Mouse (Mus musculus): ENCODE measurements around the gene Sv2a. TPM values are rescaled to one million over a fixed set of nuclear protein-coding genes. Genes with fewer than 3 reads are reported as not detected.
A peak's percentile ranks its signal among the peaks of the same experiment; 100 is the strongest.
"Not testable (repeated sequence)": the region's sequence is repeated elsewhere in the genome, so short reads cannot be mapped to it uniquely, and the experiment has no call there.

The Sv2a gene
- polyA plus RNA-seq, 1 experiment from 2014 or later = 12.3 TPM

DNA sequence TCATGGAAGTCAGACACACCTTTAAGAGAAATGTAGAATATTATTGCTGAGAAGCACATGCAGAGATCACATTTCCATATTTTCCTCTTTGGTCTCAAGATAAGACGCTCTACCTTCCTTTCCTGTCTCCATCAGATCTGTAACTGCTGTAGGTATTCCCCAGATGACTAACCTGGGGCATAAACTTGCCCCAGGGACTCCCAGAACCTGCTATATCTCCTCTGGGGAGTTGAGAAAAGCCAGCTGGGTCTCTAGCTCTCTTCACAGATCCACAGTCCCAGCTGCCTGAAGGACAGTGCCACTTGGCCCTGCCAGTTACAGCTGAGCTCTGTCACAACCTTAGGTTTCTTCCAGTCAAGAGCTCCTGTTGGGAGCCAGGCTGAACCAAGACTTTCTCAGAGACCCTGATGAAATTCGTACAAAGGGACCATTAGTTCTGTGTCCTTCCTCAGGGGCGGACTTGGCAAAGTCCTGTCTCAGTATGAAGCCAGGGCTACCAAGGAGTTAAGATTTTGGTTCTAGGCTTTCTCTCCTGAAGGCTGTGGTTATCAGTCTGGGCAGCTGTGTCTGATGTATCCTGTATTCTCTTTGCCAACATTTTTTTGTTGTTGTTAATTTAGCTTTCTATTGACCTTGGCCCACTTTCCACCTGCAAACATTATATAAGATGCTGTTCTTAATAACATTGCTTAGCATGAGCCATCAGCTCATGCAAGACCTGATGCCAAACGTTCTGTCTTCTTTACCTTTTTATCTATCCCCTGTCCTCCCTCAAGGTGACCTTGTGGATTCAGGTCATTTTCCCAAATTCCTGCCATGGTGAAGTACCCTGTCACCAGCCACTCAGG is 50.2 kb downstream of the Sv2a start:
- 66% methylated on average over 4 of the region's 4 CpGs for WGBS (ENCODE audit: insufficient replicate concordance)
- no peak overlapping the region for H3K4me2 ChIP-seq
- H3K27ac ChIP-seq (ENCODE audit: low read depth, low read length) = no peak overlapping the region
- H3K27me3 ChIP-seq (ENCODE audit: control insufficient read depth, insufficient read depth, low read length) = no peaks in the 10 kb centered on the region
- no peaks in the 10 kb centered on the region for H3K36me3 ChIP-seq (ENCODE audit: control insufficient read depth, insufficient read depth, low read length)
- H3K9me3 ChIP-seq (replicated peaks; ENCODE audit: control insufficient read depth, low read length) = no peaks in the 10 kb centered on the region
- no peak overlapping the region for H3K4me3 ChIP-seq (ENCODE audit: low read depth, low read length)
- no peak for ATAC-seq (replicated peaks; ENCODE audit: insufficient number of reproducible peaks, low FRiP score, low TSS enrichment)
- H3K9ac ChIP-seq (ENCODE audit: low read depth, low read length) = no peak overlapping the region
- H3K4me1 ChIP-seq (ENCODE audit: control insufficient read depth, insufficient read depth, low read length) = peaks cover 2% of the 10 kb centered on the region; the same call in 1 of the 2 replicates

DNA sequence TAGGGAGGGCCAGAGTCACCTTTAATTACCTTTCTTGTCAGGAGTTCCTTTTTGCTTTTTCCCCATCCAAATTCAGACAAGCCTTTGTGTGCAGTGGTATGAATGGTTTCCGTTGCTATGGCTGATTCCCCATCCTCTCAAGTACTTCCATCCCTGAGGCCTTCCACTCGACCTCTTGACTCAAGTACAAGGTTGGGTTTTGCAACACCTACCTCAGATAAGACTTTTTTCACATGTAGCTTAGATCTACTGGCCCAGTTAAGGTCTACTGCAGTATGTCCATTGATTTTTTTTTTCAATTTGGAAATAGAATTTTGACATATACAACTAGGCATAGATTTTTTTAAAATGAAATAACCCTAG is 50.8 kb downstream of the Sv2a start:
- H3K4me1 ChIP-seq (ENCODE audit: control insufficient read depth, insufficient read depth, low read length) = no peaks in the 10 kb centered on the region
- no peak overlapping the region for H3K27ac ChIP-seq (ENCODE audit: low read depth, low read length)
- no peak overlapping the region for H3K9ac ChIP-seq (ENCODE audit: low read depth, low read length)
- no peaks in the 10 kb centered on the region for H3K9me3 ChIP-seq (replicated peaks; ENCODE audit: control insufficient read depth, low read length)
- WGBS (ENCODE audit: insufficient replicate concordance) = 46% methylated on average over 2 of the region's 2 CpGs
- ATAC-seq (replicated peaks; ENCODE audit: insufficient number of reproducible peaks, low FRiP score, low TSS enrichment) = no peak
- no peak overlapping the region for H3K4me2 ChIP-seq
- H3K36me3 ChIP-seq (ENCODE audit: control insufficient read depth, insufficient read depth, low read length) = no peaks in the 10 kb centered on the region
- H3K4me3 ChIP-seq (ENCODE audit: low read depth, low read length) = no peak overlapping the region
- H3K27me3 ChIP-seq (ENCODE audit: control insufficient read depth, insufficient read depth, low read length) = no peaks in the 10 kb centered on the region

DNA sequence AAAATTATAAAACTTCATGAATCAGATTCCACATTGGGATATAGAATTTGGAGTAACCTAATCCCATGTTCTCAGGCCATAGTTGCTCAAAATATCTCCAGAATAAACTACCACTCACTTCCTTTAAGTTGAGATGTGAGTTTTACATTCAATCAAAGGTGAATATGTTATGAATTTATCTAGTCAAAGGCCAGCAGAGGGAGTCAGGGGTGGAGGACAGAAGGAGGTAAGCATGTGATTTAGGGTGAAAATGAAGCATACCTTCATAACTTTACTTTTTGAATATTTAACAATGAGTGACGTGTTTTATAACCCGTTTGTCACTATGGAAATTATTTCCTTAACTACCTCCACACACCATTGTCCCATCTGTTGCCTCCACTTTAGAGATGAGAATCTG is 54.0 kb downstream of the Sv2a start:
- WGBS (ENCODE audit: insufficient replicate concordance) = 88% methylated on average over 2 of the region's 2 CpGs
- Histone ChIP-seq H3K4me2 (no peak overlapping the region), H3K4me3 (ENCODE audit: low read depth, low read length) (no peak overlapping the region), H3K9me3 (replicated peaks; ENCODE audit: control insufficient read depth, low read length) (no peaks in the 10 kb centered on the region), H3K4me1 (ENCODE audit: control insufficient read depth, insufficient read depth, low read length) (peaks cover 9% of the 10 kb centered on the region), H3K27me3 (ENCODE audit: control insufficient read depth, insufficient read depth, low read length) (no peaks in the 10 kb centered on the region), H3K9ac (ENCODE audit: low read depth, low read length) (no peak overlapping the region), H3K36me3 (ENCODE audit: control insufficient read depth, insufficient read depth, low read length) (no peaks in the 10 kb centered on the region), H3K27ac (ENCODE audit: low read depth, low read length) (no peak overlapping the region)
- ATAC-seq (replicated peaks; ENCODE audit: insufficient number of reproducible peaks, low FRiP score, low TSS enrichment) = no peak

DNA sequence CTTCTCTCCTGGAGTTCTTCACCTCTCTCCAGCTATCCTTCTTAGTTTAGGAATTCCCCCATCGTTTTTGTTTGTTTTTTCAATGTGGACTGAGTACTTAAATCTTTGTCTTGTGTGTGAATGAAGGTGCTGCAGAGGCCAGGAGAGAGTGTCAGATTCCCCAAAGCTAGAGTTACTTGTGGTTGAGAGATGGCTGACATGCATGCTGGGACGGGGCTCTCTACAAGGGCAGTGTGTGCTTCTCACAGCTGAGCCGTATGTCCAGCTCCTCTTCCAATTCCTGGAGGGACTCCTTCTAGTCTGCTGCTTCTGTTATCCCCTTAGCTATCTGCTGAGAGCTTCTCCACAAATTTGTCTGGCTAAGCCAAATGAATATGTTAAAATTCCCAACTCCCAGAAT is 54.9 kb downstream of the Sv2a start:
- Histone ChIP-seq H3K27ac (ENCODE audit: low read depth, low read length) (no peak overlapping the region), H3K4me3 (ENCODE audit: low read depth, low read length) (no peak overlapping the region), H3K4me1 (ENCODE audit: control insufficient read depth, insufficient read depth, low read length) (peaks cover 11% of the 10 kb centered on the region), H3K36me3 (ENCODE audit: control insufficient read depth, insufficient read depth, low read length) (no peaks in the 10 kb centered on the region), H3K9ac (ENCODE audit: low read depth, low read length) (no peak overlapping the region), H3K27me3 (ENCODE audit: control insufficient read depth, insufficient read depth, low read length) (no peaks in the 10 kb centered on the region), H3K4me2 (no peak overlapping the region), H3K9me3 (replicated peaks; ENCODE audit: control insufficient read depth, low read length) (no peaks in the 10 kb centered on the region)
- 46% methylated on average over 3 of the region's 3 CpGs for WGBS (ENCODE audit: insufficient replicate concordance)
- no peak for ATAC-seq (replicated peaks; ENCODE audit: insufficient number of reproducible peaks, low FRiP score, low TSS enrichment)

DNA sequence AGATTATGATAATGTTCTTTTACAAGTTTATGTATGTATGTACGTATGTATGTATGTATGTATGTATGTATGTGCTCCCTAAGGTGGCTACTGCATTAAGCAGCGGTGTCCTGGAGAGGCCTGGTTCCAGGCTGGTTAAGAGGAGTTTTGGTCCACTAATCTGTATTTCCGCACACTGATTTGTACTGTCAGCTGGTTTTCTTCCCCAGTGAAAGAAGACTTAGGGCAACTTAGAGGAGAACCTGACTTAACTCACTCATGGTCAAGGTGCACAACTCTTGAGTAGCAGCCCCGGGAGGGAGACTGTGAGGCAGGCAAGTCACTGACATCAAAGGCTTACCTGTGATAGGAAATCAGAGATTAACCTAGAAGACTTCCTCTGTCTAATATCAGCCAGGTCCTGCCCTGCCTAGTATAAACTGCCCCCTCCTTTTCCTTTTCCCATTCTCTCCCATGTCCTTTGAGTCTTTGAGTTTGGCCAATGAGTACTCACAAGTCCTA is 55.9 kb downstream of the Sv2a start:
- H3K9ac ChIP-seq (ENCODE audit: low read depth, low read length) = peak overlapping the region; percentile 84; the same call in 1 of the 2 replicates
- H3K36me3 ChIP-seq (ENCODE audit: control insufficient read depth, insufficient read depth, low read length) = no peaks in the 10 kb centered on the region
- WGBS (ENCODE audit: insufficient replicate concordance) = 76% methylated on average over 4 of the region's 4 CpGs
- H3K4me2 ChIP-seq = peak overlapping the region; percentile 76
- ATAC-seq (replicated peaks; ENCODE audit: insufficient number of reproducible peaks, low FRiP score, low TSS enrichment) = no peak
- peaks cover 11% of the 10 kb centered on the region for H3K4me1 ChIP-seq (ENCODE audit: control insufficient read depth, insufficient read depth, low read length)
- H3K27ac ChIP-seq (ENCODE audit: low read depth, low read length) = no peak overlapping the region
- no peaks in the 10 kb centered on the region for H3K27me3 ChIP-seq (ENCODE audit: control insufficient read depth, insufficient read depth, low read length)
- H3K4me3 ChIP-seq (ENCODE audit: low read depth, low read length) = peak overlapping the region; percentile 59
- H3K9me3 ChIP-seq (replicated peaks; ENCODE audit: control insufficient read depth, low read length) = no peaks in the 10 kb centered on the region

DNA sequence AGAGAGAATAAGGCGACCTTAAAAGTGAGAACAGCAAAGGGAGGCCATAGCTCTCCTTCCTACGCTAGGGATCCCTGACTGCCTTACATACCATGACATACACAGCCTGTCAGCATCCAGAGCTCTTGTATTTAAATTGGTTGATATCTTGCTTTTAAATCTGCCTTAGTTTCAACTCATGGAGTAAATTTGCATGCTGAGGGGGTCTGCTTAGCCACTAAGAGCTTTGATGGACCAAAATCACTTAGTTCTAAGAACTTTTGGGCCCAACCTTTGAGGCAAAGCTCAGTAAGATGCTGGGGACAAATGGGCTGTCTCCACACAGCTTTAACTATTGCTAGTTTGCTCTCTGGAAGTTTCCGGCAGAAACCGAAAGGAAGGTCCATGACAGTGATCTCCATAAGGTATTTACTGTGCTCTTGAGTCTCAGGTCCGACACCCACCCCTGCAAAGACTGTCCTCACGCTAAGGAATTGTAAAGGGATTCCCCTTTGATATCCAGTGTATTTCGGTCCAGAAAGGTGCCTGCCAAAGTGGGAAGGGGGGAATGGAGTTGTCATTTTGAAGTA is 56.5 kb downstream of the Sv2a start:
- Histone ChIP-seq H3K9me3 (replicated peaks; ENCODE audit: control insufficient read depth, low read length) (no peaks in the 10 kb centered on the region), H3K4me1 (ENCODE audit: control insufficient read depth, insufficient read depth, low read length) (peaks cover 11% of the 10 kb centered on the region), H3K27me3 (ENCODE audit: control insufficient read depth, insufficient read depth, low read length) (no peaks in the 10 kb centered on the region), H3K27ac (ENCODE audit: low read depth, low read length) (peak overlapping the region; percentile 83), H3K4me2 (peak overlapping the region; percentile 76), H3K4me3 (ENCODE audit: low read depth, low read length) (peak overlapping the region; percentile 59), H3K9ac (ENCODE audit: low read depth, low read length) (peak overlapping the region; percentile 84), H3K36me3 (ENCODE audit: control insufficient read depth, insufficient read depth, low read length) (no peaks in the 10 kb centered on the region)
- ATAC-seq (replicated peaks; ENCODE audit: insufficient number of reproducible peaks, low FRiP score, low TSS enrichment) = no peak
- 32% methylated on average over 7 of the region's 7 CpGs for WGBS (ENCODE audit: insufficient replicate concordance)

DNA sequence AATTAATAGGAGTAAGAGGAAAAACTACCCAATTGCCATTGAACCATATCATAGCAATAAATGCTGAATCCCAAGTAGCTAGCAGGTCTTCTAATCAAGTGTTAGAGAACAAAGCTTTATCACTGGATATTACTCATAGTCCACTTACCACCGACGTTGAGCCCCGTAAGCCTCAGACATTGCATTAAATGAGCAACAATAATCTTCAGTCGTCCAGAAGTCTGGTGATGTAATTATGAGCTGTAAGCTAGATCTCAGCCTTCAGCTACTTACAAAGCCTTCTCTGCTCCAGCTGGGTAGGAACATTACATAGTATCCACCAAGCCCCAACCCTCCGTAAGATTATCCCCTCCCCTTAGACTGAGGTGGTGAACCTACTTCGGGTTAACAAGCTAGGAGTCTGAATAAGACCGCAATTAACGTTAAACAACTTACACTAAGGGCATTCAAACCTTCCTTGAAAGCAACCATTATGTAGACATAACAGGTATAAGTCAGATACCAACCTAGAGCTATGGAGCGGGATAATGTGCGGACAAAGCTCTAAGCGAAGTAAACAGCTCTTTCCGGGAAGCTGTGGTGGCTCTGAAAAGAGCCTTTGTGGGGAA is 57.1 kb downstream of the Sv2a start:
- peak overlapping the region; percentile 76 for H3K4me2 ChIP-seq
- no peaks in the 10 kb centered on the region for H3K27me3 ChIP-seq (ENCODE audit: control insufficient read depth, insufficient read depth, low read length)
- no peaks in the 10 kb centered on the region for H3K36me3 ChIP-seq (ENCODE audit: control insufficient read depth, insufficient read depth, low read length)
- peaks cover 11% of the 10 kb centered on the region for H3K4me1 ChIP-seq (ENCODE audit: control insufficient read depth, insufficient read depth, low read length)
- no peak for ATAC-seq (replicated peaks; ENCODE audit: insufficient number of reproducible peaks, low FRiP score, low TSS enrichment)
- H3K27ac ChIP-seq (ENCODE audit: low read depth, low read length) = peak overlapping the region; percentile 83
- H3K4me3 ChIP-seq (ENCODE audit: low read depth, low read length) = peak overlapping the region; percentile 59
- under 1% methylated on average over 12 of the region's 12 CpGs for WGBS (ENCODE audit: insufficient replicate concordance)
- no peaks in the 10 kb centered on the region for H3K9me3 ChIP-seq (replicated peaks; ENCODE audit: control insufficient read depth, low read length)
- peak overlapping the region; percentile 84 for H3K9ac ChIP-seq (ENCODE audit: low read depth, low read length)

DNA sequence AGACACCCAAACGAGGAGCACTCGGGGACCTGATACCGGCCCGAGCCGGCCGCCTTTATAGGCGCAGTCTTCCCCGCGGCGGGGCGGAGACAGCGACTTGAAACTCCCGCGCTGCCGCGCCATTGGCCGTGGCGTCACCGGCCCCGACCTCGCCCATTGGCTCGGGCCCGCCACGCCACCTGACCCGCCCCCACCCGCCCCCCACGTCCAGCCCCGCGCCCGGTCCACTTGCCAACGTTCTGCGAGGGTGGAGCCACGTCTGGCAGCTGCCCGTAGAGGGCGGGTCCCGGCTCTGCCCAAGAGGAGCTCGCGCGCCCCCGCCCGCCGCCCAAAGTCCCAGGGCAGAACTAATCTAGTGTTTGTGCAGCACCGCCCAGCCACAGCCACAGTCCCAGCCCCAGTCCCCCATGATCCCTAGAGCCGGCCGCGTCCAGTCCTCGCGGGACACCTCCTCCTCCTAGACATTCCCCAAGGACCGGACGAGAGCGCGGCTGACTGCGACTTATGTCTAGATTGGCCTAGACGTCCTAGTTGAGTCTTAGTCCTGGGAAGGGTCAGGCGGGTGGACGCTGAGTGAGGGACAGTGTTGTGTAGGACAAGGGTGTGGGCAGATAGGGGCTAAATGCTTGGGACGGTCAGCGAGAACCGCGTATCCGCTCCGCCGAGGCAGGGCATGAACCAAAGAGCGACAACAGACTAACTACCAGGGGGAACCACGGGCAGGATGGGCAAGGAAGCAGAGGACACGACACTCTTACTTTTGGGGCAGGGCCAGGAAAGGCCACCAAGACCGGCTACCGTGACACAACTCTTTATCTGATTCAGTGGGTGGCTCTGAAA is 58.2 kb downstream of the Sv2a start, which contains the start of gene Hist2h3c2:
TSS of gene Hist2h3c2 (minus strand) at position 174 of the 840 bp plus-strand sequence.
- ATAC-seq (replicated peaks; ENCODE audit: insufficient number of reproducible peaks, low FRiP score, low TSS enrichment) = peak; percentile 88

More for the DNA sequence above, 58.2 kb downstream of the Sv2a start, which contains the start of gene Hist2h3c2:
- peak within 1 kb of the TSS; percentile 59 for H3K4me3 ChIP-seq (ENCODE audit: low read depth, low read length)
- H3K4me1 ChIP-seq (ENCODE audit: control insufficient read depth, insufficient read depth, low read length) = peaks cover 15% of the 10 kb centered on the region
- H3K27ac ChIP-seq (ENCODE audit: low read depth, low read length) = peak within 1 kb of the TSS; percentile 83
- not testable (repeated sequence) for H3K9me3 ChIP-seq (replicated peaks; ENCODE audit: control insufficient read depth, low read length); H3K36me3 ChIP-seq (ENCODE audit: control insufficient read depth, insufficient read depth, low read length); H3K27me3 ChIP-seq (ENCODE audit: control insufficient read depth, insufficient read depth, low read length)
- 0% methylated on average over 17 of the region's 68 CpGs for WGBS (ENCODE audit: insufficient replicate concordance)
- H3K9ac ChIP-seq (ENCODE audit: low read depth, low read length) = peak within 1 kb of the TSS; percentile 84
- peak within 1 kb of the TSS; percentile 76 for H3K4me2 ChIP-seq
